Mouse (Mus musculus) intestine, embryonic 15.5 days (tissue): ENCODE results near the gene Slitrk1. TPM values are rescaled to one million over a fixed set of nuclear protein-coding genes. Genes with fewer than 3 reads are reported as not detected.

Source experiments
- ATAC-seq: fragments of 200-750 bp; cut with Nextera tagmentation; 2 replicates; pipeline ENCODE4 v1.8.0; 2017; ENCODE audit warnings: moderate TSS enrichment, moderate library complexity
- H3K27ac ChIP-seq: fragments of 300-500 bp; sonication (generic); 2 replicates; pipeline ENCODE4 v1.5.1; 2015; ENCODE audit warnings: mild to moderate bottlenecking, inconsistent platforms
- H3K27me3 ChIP-seq: fragments of 300-500 bp; sonication (generic); replicated peaks from 2 replicates; pipeline ENCODE4 v1.6.1; 2015; ENCODE audit warnings: inconsistent platforms
- H3K36me3 ChIP-seq: fragments of 300-500 bp; sonication (generic); 2 replicates; pipeline ENCODE4 v1.6.1; 2015; ENCODE audit warnings: inconsistent platforms
- H3K4me1 ChIP-seq: fragments of 300-500 bp; sonication (generic); replicated peaks from 2 replicates; pipeline ENCODE4 v1.6.1; 2015; ENCODE audit warnings: inconsistent platforms
- H3K4me2 ChIP-seq: fragments of 300-500 bp; sonication (generic); replicated peaks from 2 replicates; pipeline ENCODE4 v1.6.1; 2015; ENCODE audit warnings: mild to moderate bottlenecking, inconsistent platforms
- H3K4me3 ChIP-seq: fragments of 300-500 bp; sonication (generic); replicated peaks from 2 replicates; pipeline ENCODE4 v1.5.1; 2015; ENCODE audit warnings: inconsistent platforms
- H3K9ac ChIP-seq: fragments of 300-500 bp; sonication (generic); 2 replicates; pipeline ENCODE4 v1.6.1; 2015; ENCODE audit warnings: inconsistent platforms
- H3K9me3 ChIP-seq: fragments of 300-500 bp; sonication (generic); 2 replicates; pipeline ENCODE4 v1.6.1; 2016; ENCODE audit warnings: inconsistent platforms
- WGBS: fragments of 180-500 bp; shearing (Covaris S2); methylation state at CpG from one replicate; pipeline ENCODE4 v1.1.7; 2015; 5-methylcytosine and 5-hydroxymethylcytosine counted together
- polyA plus RNA-seq: library from polyadenylated mRNA; unstranded; fragments of >200 nt; fragmentation: Nextera tagmentation; extraction: Ambion mirVana; gene quantifications from 2 replicates; pipeline ENCODE4 v1.2.1, GENCODE M21; 2015

Slitrk1 gene
- polyA plus RNA-seq = 1.1 TPM in 2 replicates

GRCm38 (mm10) chr14:108913714-108914263 is at the start of gene Slitrk1:
Slitrk1 (minus strand) TSS chr14:108914158.
- under 1% methylated on average over 25 of the region's 25 CpGs for WGBS
- peak; percentile 60 for ATAC-seq
- H3K9me3 ChIP-seq = no peaks in the 10 kb centered on the region
- no peaks in the 10 kb centered on the region for H3K36me3 ChIP-seq
- H3K4me2 ChIP-seq = peak within 1 kb of the TSS; percentile 71
- no peak within 1 kb of the TSS for H3K27ac ChIP-seq
- H3K4me3 ChIP-seq = peak within 1 kb of the TSS; percentile 33
- H3K27me3 ChIP-seq = peaks cover 31% of the 10 kb centered on the region
- no peak within 1 kb of the TSS for H3K9ac ChIP-seq
- H3K4me1 ChIP-seq = peaks cover 11% of the 10 kb centered on the region; the same call in 1 of the 2 replicates

DNA sequence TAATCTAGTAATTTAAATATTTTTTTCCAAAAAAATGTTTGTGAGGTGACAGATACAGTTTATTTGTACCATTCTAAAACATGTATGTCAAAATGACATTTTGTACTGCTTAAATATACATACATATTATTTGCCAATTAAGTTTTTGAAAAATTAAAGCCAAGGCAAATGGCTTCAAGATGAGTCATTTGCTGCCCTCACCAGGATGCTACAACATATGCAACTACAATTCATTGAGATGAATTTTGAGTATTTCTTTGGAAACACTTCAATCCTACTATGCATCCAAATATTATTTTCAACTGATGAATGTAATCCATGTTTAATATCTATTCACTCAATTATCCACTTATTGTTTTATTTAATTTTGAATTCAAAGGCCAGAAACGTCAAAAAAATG is 21.8 kb upstream of the Slitrk1 start:
- H3K9me3 ChIP-seq = no peaks in the 10 kb centered on the region
- no peak overlapping the region for H3K27ac ChIP-seq
- no peak overlapping the region for H3K4me2 ChIP-seq
- H3K36me3 ChIP-seq = no peaks in the 10 kb centered on the region
- no peaks in the 10 kb centered on the region for H3K27me3 ChIP-seq
- WGBS = 60% methylated on average over 1 of the region's 1 CpGs
- no peak overlapping the region for H3K4me3 ChIP-seq
- ATAC-seq = no peak
- H3K9ac ChIP-seq = no peak overlapping the region
- H3K4me1 ChIP-seq = no peaks in the 10 kb centered on the region

DNA sequence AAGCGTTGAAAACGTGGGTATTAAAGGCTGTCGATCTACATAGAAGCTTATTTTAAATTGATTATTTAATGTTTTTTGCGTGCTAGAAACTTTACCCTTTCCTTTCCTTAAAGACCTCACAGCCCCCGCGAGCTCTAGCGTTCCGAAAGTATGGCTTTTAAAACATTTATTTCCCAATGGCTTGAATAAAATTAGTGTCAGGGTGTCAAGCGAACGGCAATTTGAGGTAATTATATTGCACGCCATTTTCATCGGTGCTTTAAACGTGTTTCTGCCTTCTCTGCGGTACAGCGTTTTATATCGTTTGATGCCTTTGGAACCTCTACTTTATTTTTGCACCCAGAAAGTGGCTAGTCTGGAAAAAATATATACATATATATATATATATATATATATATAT is 378 bp upstream of the Slitrk1 start:
- H3K9ac ChIP-seq = no peak overlapping the region
- peak overlapping the region; percentile 71 for H3K4me2 ChIP-seq
- H3K27me3 ChIP-seq = peaks cover 31% of the 10 kb centered on the region
- peaks cover 11% of the 10 kb centered on the region; the same call in 1 of the 2 replicates for H3K4me1 ChIP-seq
- no peak for ATAC-seq
- H3K27ac ChIP-seq = no peak overlapping the region
- 22% methylated on average over 16 of the region's 16 CpGs for WGBS
- H3K9me3 ChIP-seq = no peaks in the 10 kb centered on the region
- peak overlapping the region; percentile 33 for H3K4me3 ChIP-seq
- H3K36me3 ChIP-seq = no peaks in the 10 kb centered on the region

- Histone ChIP-seq H3K9me3 (no peaks in the 10 kb centered on the region), H3K27me3 (peaks cover 31% of the 10 kb centered on the region), H3K9ac (no peak overlapping the region), H3K4me3 (peak overlapping the region; percentile 33), H3K36me3 (no peaks in the 10 kb centered on the region), H3K27ac (no peak overlapping the region), H3K4me1 (peaks cover 11% of the 10 kb centered on the region; the same call in 1 of the 2 replicates), H3K4me2 (peak overlapping the region; percentile 71)
- WGBS = 2% methylated on average over 21 of the region's 21 CpGs
- ATAC-seq = no peak
These were observed 975 bp downstream of the Slitrk1 start for GRCm38 (mm10) chr14:108912876-108913490.

GRCm38 (mm10) chr14:108912021-108912875 is 1.7 kb downstream of the Slitrk1 start:
- H3K27ac ChIP-seq = no peak overlapping the region
- peaks cover 31% of the 10 kb centered on the region for H3K27me3 ChIP-seq
- H3K4me3 ChIP-seq = peak overlapping the region; percentile 33
- no peaks in the 10 kb centered on the region for H3K9me3 ChIP-seq
- peak; percentile 40; the same call in 1 of the 2 replicates for ATAC-seq
- H3K36me3 ChIP-seq = no peaks in the 10 kb centered on the region
- 4% methylated on average over 24 of the region's 24 CpGs for WGBS
- peak overlapping the region; percentile 71 for H3K4me2 ChIP-seq
- H3K9ac ChIP-seq = no peak overlapping the region
- peaks cover 11% of the 10 kb centered on the region; the same call in 1 of the 2 replicates for H3K4me1 ChIP-seq

- no peaks in the 10 kb centered on the region for H3K36me3 ChIP-seq
- H3K4me3 ChIP-seq = peak overlapping the region; percentile 29
- no peak overlapping the region for H3K27ac ChIP-seq
- WGBS = 3% methylated on average over 24 of the region's 24 CpGs
- no peak overlapping the region for H3K9ac ChIP-seq
- peaks cover 31% of the 10 kb centered on the region for H3K27me3 ChIP-seq
- peaks cover 11% of the 10 kb centered on the region; the same call in 1 of the 2 replicates for H3K4me1 ChIP-seq
- H3K4me2 ChIP-seq = peak overlapping the region; percentile 71
- no peaks in the 10 kb centered on the region for H3K9me3 ChIP-seq
- 0 out of 2 replicates have a peak, but pooled peaks have one; percentile 7 for ATAC-seq
These were observed 2.7 kb downstream of the Slitrk1 start for GRCm38 (mm10) chr14:108911138-108911841.

DNA sequence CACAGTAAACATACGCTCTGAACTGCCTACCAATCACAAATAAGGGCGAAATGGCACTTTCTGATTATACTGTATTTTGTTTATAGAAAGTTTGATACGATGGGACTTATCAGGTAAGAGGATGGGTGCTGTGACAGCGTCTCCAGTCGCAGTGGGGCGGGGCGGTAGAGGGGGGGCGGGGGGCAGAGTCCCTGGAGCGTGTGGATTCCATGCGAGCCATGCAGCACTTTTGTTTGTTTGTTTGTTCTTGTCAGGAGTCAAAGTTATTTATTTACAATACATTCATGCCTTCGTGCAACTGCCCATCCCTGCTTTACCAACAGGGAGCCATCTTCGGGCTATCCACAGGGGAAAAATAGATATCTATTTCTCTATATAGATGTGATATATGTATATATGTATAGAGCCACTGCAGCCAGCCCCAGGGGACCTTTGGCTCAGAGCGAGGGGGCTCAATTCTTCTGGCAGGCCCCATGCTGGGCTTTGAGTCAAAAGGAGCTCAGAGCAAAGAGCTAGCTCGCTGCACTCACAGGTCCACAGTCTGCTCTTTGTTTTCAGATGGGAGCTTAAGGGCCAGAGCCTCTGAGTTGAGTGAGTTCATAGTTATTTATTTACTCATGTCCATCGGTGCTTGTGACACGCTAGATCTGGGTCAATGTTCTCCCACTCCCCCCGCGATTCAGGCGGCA is 3.4 kb downstream of the Slitrk1 start:
- Histone ChIP-seq H3K27me3 (peaks cover 31% of the 10 kb centered on the region), H3K27ac (no peak overlapping the region), H3K4me2 (peak overlapping the region; percentile 71), H3K4me1 (peaks cover 11% of the 10 kb centered on the region; the same call in 1 of the 2 replicates), H3K36me3 (no peaks in the 10 kb centered on the region), H3K9me3 (no peaks in the 10 kb centered on the region), H3K4me3 (peak overlapping the region; percentile 29), H3K9ac (no peak overlapping the region)
- ATAC-seq = peak; percentile 42; the same call in 1 of the 2 replicates
- WGBS = 7% methylated on average over 19 of the region's 19 CpGs

GRCm38 (mm10) chr14:108909336-108909953 is 4.5 kb downstream of the Slitrk1 start:
- Histone ChIP-seq H3K27me3 (peaks cover 31% of the 10 kb centered on the region), H3K36me3 (no peaks in the 10 kb centered on the region), H3K27ac (no peak overlapping the region), H3K4me1 (peaks cover 11% of the 10 kb centered on the region; the same call in 1 of the 2 replicates), H3K4me3 (no peak overlapping the region), H3K9ac (no peak overlapping the region), H3K4me2 (no peak overlapping the region), H3K9me3 (no peaks in the 10 kb centered on the region)
- 22% methylated on average over 6 of the region's 6 CpGs for WGBS
- peak; percentile 53; the same call in 1 of the 2 replicates for ATAC-seq

DNA sequence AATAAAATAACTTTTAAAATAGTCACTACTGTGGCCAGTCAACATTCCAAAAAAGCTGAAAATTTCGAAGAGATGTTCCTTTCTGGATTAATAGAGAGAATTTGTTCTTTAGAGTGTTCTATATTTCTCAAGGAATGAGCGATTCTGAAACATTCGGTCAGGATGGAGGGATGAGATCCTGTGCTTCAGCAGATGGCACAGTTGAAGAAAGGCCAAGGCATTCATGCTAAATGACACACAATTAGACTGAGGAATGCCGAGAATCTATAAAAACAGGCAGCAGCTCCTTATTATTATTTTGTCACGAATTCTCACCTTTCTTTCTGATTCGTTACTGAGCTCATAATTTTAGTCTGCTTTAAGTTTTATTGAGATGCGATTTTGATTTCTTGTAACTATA is 15.4 kb downstream of the Slitrk1 start:
- H3K27me3 ChIP-seq = no peaks in the 10 kb centered on the region

GRCm38 (mm10) chr14:108895456-108895855 is 18.5 kb downstream of the Slitrk1 start:
- no peak for ATAC-seq

More for the DNA sequence above, 15.4 kb downstream of the Slitrk1 start:
- ATAC-seq = no peak
- Histone ChIP-seq H3K36me3 (no peaks in the 10 kb centered on the region), H3K9ac (no peak overlapping the region), H3K4me1 (no peaks in the 10 kb centered on the region), H3K4me3 (no peak overlapping the region), H3K27ac (no peak overlapping the region), H3K9me3 (no peaks in the 10 kb centered on the region), H3K4me2 (no peak overlapping the region)
- WGBS = 81% methylated on average over 7 of the region's 7 CpGs

GRCm38 (mm10) chr14:108867816-108868215 is 46.1 kb downstream of the Slitrk1 start:
- Histone ChIP-seq H3K27ac (no peak overlapping the region), H3K9ac (no peak overlapping the region), H3K4me1 (no peaks in the 10 kb centered on the region), H3K4me3 (no peak overlapping the region), H3K9me3 (no peaks in the 10 kb centered on the region), H3K27me3 (no peaks in the 10 kb centered on the region), H3K36me3 (no peaks in the 10 kb centered on the region), H3K4me2 (no peak overlapping the region)
- no peak for ATAC-seq

More at GRCm38 (mm10) chr14:108895456-108895855, 18.5 kb downstream of the Slitrk1 start:
- Histone ChIP-seq H3K27me3 (no peaks in the 10 kb centered on the region), H3K27ac (no peak overlapping the region), H3K9me3 (no peaks in the 10 kb centered on the region), H3K9ac (no peak overlapping the region), H3K36me3 (no peaks in the 10 kb centered on the region), H3K4me3 (no peak overlapping the region), H3K4me2 (no peak overlapping the region), H3K4me1 (no peaks in the 10 kb centered on the region)
- WGBS = 58% methylated on average over 2 of the region's 2 CpGs
